Mouse (Mus musculus) neural tube, embryonic 15.5 days (tissue): ENCODE results near the gene Rgs6. TPM values are rescaled to one million over a fixed set of nuclear protein-coding genes. Genes with fewer than 3 reads are reported as not detected.

Source experiments
- ATAC-seq: fragments of 200-750 bp; cut with Nextera tagmentation; 2 replicates; pipeline ENCODE4 v1.8.0; 2017; ENCODE audit warnings: mild to moderate bottlenecking, moderate TSS enrichment, moderate library complexity; ENCODE audit not compliant: low FRiP score
- H3K27ac ChIP-seq: fragments of 300-500 bp; sonication (generic); replicated peaks from 2 replicates; pipeline ENCODE4 v1.5.1; 2015; ENCODE audit warnings: mild to moderate bottlenecking, inconsistent platforms
- H3K27me3 ChIP-seq: fragments of 300-500 bp; sonication (generic); replicated peaks from 2 replicates; pipeline ENCODE4 v1.6.1; 2015; ENCODE audit warnings: inconsistent platforms
- H3K36me3 ChIP-seq: fragments of 300-500 bp; sonication (generic); 2 replicates; pipeline ENCODE4 v1.6.1; 2015; ENCODE audit warnings: inconsistent platforms
- H3K4me1 ChIP-seq: fragments of 300-500 bp; sonication (generic); 2 replicates; pipeline ENCODE4 v1.6.1; 2015; ENCODE audit warnings: inconsistent platforms
- H3K4me2 ChIP-seq: fragments of 300-500 bp; sonication (generic); 2 replicates; pipeline ENCODE4 v1.6.1; 2015; ENCODE audit warnings: inconsistent platforms, mild to moderate bottlenecking, moderate library complexity
- H3K4me3 ChIP-seq: fragments of 300-500 bp; sonication (generic); replicated peaks from 2 replicates; pipeline ENCODE4 v1.5.1; 2015; ENCODE audit warnings: mild to moderate bottlenecking, inconsistent platforms
- H3K9ac ChIP-seq: fragments of 300-500 bp; sonication (generic); replicated peaks from 2 replicates; pipeline ENCODE4 v1.6.1; 2015; ENCODE audit warnings: mild to moderate bottlenecking, inconsistent platforms
- H3K9me3 ChIP-seq: fragments of 300-500 bp; sonication (generic); replicated peaks from 2 replicates; pipeline ENCODE4 v1.6.1; 2016; ENCODE audit warnings: inconsistent platforms
- WGBS: fragments of 180-500 bp; shearing (Covaris S2); methylation state at CpG from one replicate; pipeline ENCODE4 v1.1.7; 2015; ENCODE audit warnings: mixed read lengths; 5-methylcytosine and 5-hydroxymethylcytosine counted together
- polyA plus RNA-seq: library from polyadenylated mRNA; unstranded; fragments of >200 nt; fragmentation: Nextera tagmentation; extraction: Ambion mirVana; gene quantifications from 2 replicates; pipeline ENCODE4 v1.2.1, GENCODE M21; 2015

Gene Rgs6
- polyA plus RNA-seq, 1 experiment from 2014 or later, result 7.1 TPM

DNA sequence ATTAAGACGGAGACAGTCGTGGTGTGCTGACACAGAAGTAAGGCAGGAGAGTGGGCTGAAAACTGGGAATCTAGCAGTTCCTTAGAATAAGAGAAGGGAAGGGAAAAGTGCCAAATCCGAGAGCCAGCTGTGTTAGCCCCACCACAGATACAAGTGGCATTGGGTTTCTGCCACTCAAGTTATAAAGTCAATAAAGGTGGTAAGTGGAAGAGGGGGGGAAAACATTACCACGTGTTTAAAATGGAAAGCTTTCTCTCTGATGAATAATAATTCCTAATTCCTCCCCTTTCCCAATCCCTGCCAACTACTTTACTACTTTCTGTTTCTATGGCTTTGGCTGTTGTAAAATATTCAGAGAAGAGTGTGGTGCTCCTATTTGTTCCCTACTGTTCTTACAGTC lies 352.4 kb downstream of the Rgs6 start:
- Histone ChIP-seq H3K36me3 (no peaks in the 10 kb centered on the region), H3K4me3 (no peak overlapping the region), H3K27me3 (no peaks in the 10 kb centered on the region), H3K9ac (no peak overlapping the region), H3K4me1 (no peaks in the 10 kb centered on the region), H3K4me2 (no peak overlapping the region), H3K9me3 (no peaks in the 10 kb centered on the region), H3K27ac (no peak overlapping the region)
- no peak for ATAC-seq
- WGBS, result 75% methylated on average over 4 of the region's 4 CpGs

DNA sequence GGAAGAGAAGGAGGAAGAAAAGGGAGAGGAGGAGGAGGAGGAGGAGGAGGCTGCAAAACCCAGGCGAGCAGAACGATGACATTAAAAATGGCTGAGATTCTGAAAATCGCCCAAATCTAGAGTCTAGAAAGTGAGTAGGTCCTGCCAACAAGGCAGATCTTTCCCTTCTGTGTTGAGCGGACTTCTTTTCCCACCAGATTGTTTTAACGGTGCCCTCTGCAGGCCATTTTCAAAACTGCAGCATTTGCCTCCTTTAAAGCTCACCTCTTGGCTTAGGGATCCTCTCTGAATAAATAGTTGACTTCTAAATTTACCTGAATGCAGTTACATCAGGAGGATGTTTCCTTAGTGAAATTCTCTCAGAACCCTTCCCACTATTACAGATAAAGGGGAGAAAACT lies 358.4 kb downstream of the Rgs6 start:
- 25% methylated on average over 5 of the region's 5 CpGs for WGBS
- no peak; the same call in 1 of the 2 replicates for ATAC-seq
- no peaks in the 10 kb centered on the region for H3K36me3 ChIP-seq
- H3K4me2 ChIP-seq, result peak overlapping the region; percentile 22; the same call in 1 of the 2 replicates
- no peaks in the 10 kb centered on the region for H3K9me3 ChIP-seq
- H3K27ac ChIP-seq, result no peak overlapping the region
- H3K9ac ChIP-seq, result no peak overlapping the region
- no peak overlapping the region for H3K4me3 ChIP-seq
- no peaks in the 10 kb centered on the region for H3K27me3 ChIP-seq
- H3K4me1 ChIP-seq, result no peaks in the 10 kb centered on the region

DNA sequence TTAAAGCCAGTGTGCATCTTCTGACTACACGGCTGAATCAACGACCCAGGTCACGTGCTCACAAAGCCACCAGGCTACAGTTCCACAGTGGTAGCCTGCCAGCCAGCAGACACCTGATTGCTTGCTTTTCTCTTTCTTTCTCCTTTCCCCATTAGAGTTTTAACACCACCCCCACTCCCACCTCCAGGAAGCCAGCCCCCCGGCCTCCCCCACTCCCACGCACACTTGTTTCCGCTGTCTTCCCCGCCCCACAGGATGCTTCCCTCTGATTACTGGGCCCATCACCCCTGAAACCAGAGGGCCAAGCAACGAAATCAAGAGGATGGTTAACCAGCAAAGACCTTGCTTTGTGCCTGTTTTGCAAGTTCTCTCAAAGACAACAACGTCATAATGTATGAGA lies 373.0 kb downstream of the Rgs6 start:
- H3K4me2 ChIP-seq, result no peak overlapping the region
- H3K27me3 ChIP-seq, result no peaks in the 10 kb centered on the region
- H3K4me1 ChIP-seq, result no peaks in the 10 kb centered on the region
- no peak for ATAC-seq
- H3K4me3 ChIP-seq, result no peak overlapping the region
- H3K27ac ChIP-seq, result no peak overlapping the region
- H3K36me3 ChIP-seq, result no peaks in the 10 kb centered on the region
- WGBS, result 79% methylated on average over 9 of the region's 9 CpGs
- no peak overlapping the region for H3K9ac ChIP-seq
- H3K9me3 ChIP-seq, result no peaks in the 10 kb centered on the region

DNA sequence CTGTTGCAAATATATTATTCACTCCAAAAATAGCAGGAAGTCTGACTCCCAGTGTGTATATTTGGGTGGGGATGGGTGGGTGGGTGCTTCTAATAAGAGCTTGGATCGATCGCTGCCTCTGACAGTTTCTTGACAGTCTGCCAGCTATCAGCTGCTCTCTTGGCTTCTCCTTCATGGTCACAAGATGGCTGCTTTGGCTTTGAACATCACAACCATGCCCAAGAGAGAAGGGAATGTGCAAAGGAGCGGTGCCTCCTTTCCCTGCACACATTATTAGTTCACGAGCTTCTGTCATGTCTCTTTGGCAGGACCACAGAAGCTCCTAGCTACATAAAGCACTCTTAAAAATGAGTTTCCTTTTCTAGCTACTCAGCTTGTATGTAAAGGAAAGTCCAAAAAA lies 373.8 kb downstream of the Rgs6 start:
- no peaks in the 10 kb centered on the region for H3K36me3 ChIP-seq
- H3K27me3 ChIP-seq, result no peaks in the 10 kb centered on the region
- H3K9ac ChIP-seq, result no peak overlapping the region
- no peaks in the 10 kb centered on the region for H3K4me1 ChIP-seq
- H3K27ac ChIP-seq, result no peak overlapping the region
- H3K4me3 ChIP-seq, result no peak overlapping the region
- no peak overlapping the region for H3K4me2 ChIP-seq
- ATAC-seq, result no peak
- no peaks in the 10 kb centered on the region for H3K9me3 ChIP-seq
- WGBS, result 65% methylated on average over 4 of the region's 4 CpGs

DNA sequence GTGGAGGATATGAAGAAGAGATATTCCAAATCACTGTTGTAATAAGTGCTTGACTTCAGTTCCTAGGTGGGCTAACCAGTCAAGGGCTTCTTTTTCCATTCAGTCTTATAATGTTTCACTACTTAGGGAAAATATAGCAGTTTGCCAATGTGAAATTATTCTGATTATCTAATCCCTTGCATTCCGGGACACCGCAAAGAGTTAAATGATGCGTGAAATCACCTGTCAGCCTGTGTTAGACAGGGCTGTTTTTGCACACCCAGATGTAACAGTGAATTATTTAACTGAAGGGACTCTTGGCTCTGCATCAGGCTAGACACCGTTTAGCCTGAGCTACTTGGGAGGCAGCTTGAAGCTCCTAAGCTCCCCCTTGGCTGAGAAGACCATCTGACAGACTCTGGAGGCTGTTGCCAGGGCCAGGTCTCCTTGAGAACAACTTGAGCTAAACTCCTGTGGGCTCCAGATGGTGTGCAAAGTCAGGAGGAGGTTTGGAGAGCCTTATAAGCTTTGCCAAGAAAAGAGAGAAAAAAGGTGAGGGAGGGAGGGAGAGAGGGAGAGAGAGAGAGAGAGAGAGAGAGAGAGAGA lies 382.5 kb downstream of the Rgs6 start:
- no peak overlapping the region for H3K27ac ChIP-seq
- H3K9ac ChIP-seq, result no peak overlapping the region
- no peaks in the 10 kb centered on the region for H3K9me3 ChIP-seq
- no peaks in the 10 kb centered on the region for H3K4me1 ChIP-seq
- no peaks in the 10 kb centered on the region for H3K36me3 ChIP-seq
- no peaks in the 10 kb centered on the region for H3K27me3 ChIP-seq
- H3K4me2 ChIP-seq, result no peak overlapping the region
- ATAC-seq, result no peak
- 49% methylated on average over 4 of the region's 4 CpGs for WGBS
- H3K4me3 ChIP-seq, result no peak overlapping the region

- 71% methylated on average over 1 of the region's 1 CpGs for WGBS
- Histone ChIP-seq H3K27ac (no peak overlapping the region), H3K4me2 (no peak overlapping the region), H3K36me3 (no peaks in the 10 kb centered on the region), H3K27me3 (no peaks in the 10 kb centered on the region), H3K4me3 (no peak overlapping the region), H3K9me3 (no peaks in the 10 kb centered on the region), H3K4me1 (no peaks in the 10 kb centered on the region), H3K9ac (no peak overlapping the region)
- ATAC-seq, result no peak
Measured at GRCm38 (mm10) chr12:82971176-82971575, 383.1 kb downstream of the Rgs6 start.

- H3K4me1 ChIP-seq, result no peaks in the 10 kb centered on the region
- H3K9ac ChIP-seq, result no peak overlapping the region
- H3K9me3 ChIP-seq, result no peaks in the 10 kb centered on the region
- no peak overlapping the region for H3K4me3 ChIP-seq
- H3K4me2 ChIP-seq, result no peak overlapping the region
- H3K27ac ChIP-seq, result no peak overlapping the region
- H3K36me3 ChIP-seq, result no peaks in the 10 kb centered on the region
- H3K27me3 ChIP-seq, result no peaks in the 10 kb centered on the region
- no peak for ATAC-seq
Measured at GRCm38 (mm10) chr12:82972661-82973060, 384.6 kb downstream of the Rgs6 start.

- H3K4me3 ChIP-seq, result no peak overlapping the region
- no peak overlapping the region for H3K4me2 ChIP-seq
- no peaks in the 10 kb centered on the region for H3K4me1 ChIP-seq
- no peak overlapping the region for H3K27ac ChIP-seq
- H3K9me3 ChIP-seq, result no peaks in the 10 kb centered on the region
- no peak overlapping the region for H3K9ac ChIP-seq
- H3K36me3 ChIP-seq, result no peaks in the 10 kb centered on the region
- WGBS, result 100% methylated on average over 3 of the region's 3 CpGs
- H3K27me3 ChIP-seq, result no peaks in the 10 kb centered on the region
- ATAC-seq, result no peak
Measured at GRCm38 (mm10) chr12:82973771-82974170, 385.7 kb downstream of the Rgs6 start.

- Histone ChIP-seq H3K9ac (no peak overlapping the region), H3K27me3 (no peaks in the 10 kb centered on the region), H3K4me1 (no peaks in the 10 kb centered on the region), H3K4me2 (no peak overlapping the region), H3K4me3 (no peak overlapping the region), H3K9me3 (no peaks in the 10 kb centered on the region), H3K36me3 (no peaks in the 10 kb centered on the region), H3K27ac (no peak overlapping the region)
- no peak for ATAC-seq
- WGBS, result 79% methylated on average over 3 of the region's 3 CpGs
Measured at GRCm38 (mm10) chr12:82978275-82978674, 390.2 kb downstream of the Rgs6 start.

DNA sequence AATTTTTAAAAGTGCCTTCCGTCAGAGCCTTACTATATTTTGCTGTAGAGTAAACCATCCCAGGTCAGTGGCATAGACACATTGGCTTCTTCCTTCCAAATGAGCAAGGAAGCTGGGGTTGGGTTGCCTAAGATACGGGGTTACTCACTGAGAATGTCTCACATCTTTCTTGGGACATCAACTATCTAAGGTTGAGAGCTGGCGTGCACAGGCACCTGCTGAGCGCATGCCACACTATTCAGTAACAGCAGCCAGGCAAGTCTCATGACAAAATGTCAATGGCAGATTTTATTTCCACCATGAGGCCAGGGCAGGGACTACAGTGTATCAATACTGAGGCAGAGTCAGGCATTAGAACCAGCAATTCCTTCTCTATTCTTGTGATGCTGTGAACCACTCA lies 394.6 kb downstream of the Rgs6 start:
- Histone ChIP-seq H3K27ac (no peak overlapping the region), H3K36me3 (no peaks in the 10 kb centered on the region), H3K4me1 (no peaks in the 10 kb centered on the region), H3K4me3 (no peak overlapping the region), H3K9ac (no peak overlapping the region), H3K4me2 (no peak overlapping the region), H3K27me3 (no peaks in the 10 kb centered on the region), H3K9me3 (no peaks in the 10 kb centered on the region)
- no peak for ATAC-seq
- 89% methylated on average over 4 of the region's 4 CpGs for WGBS

- Histone ChIP-seq H3K27me3 (no peaks in the 10 kb centered on the region), H3K4me1 (no peaks in the 10 kb centered on the region), H3K4me3 (no peak overlapping the region), H3K27ac (no peak overlapping the region), H3K36me3 (no peaks in the 10 kb centered on the region), H3K4me2 (no peak overlapping the region), H3K9me3 (no peaks in the 10 kb centered on the region), H3K9ac (no peak overlapping the region)
- 68% methylated on average over 8 of the region's 8 CpGs for WGBS
- no peak for ATAC-seq
Measured at GRCm38 (mm10) chr12:82985300-82985699, 397.2 kb downstream of the Rgs6 start.

- no peak overlapping the region for H3K4me3 ChIP-seq
- H3K27me3 ChIP-seq, result no peaks in the 10 kb centered on the region
- H3K9me3 ChIP-seq, result no peaks in the 10 kb centered on the region
- no peaks in the 10 kb centered on the region for H3K4me1 ChIP-seq
- H3K27ac ChIP-seq, result no peak overlapping the region
- no peak overlapping the region for H3K4me2 ChIP-seq
- H3K9ac ChIP-seq, result no peak overlapping the region
- ATAC-seq, result no peak
- no peaks in the 10 kb centered on the region for H3K36me3 ChIP-seq
- 87% methylated on average over 1 of the region's 1 CpGs for WGBS
Measured at GRCm38 (mm10) chr12:82987661-82988060, 399.6 kb downstream of the Rgs6 start.

DNA sequence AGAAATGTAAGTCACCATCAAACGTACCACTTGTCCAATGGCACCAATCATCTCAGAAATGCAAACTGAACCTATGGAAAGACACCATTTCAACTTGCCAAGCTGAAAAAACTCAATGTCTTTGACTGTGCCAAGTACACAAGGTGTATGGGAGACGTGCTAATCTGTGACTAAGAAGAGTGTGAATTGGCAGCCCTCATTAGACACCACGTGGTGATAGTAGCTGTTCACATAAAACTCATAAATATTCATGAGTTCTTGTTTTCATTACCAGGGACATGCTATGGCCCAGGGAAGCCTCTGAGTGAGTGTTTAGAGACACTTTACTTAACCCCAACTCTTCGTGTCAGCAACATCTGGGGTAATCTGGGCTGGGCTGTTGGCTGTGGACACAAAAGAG lies 405.8 kb downstream of the Rgs6 start:
- Histone ChIP-seq H3K27ac (no peak overlapping the region), H3K4me3 (no peak overlapping the region)

More for the DNA sequence above, 405.8 kb downstream of the Rgs6 start:
- WGBS, result 26% methylated on average over 4 of the region's 4 CpGs
- ATAC-seq, result no peak
- Histone ChIP-seq H3K27me3 (no peaks in the 10 kb centered on the region), H3K4me1 (no peaks in the 10 kb centered on the region), H3K4me2 (no peak overlapping the region), H3K9ac (no peak overlapping the region), H3K36me3 (no peaks in the 10 kb centered on the region), H3K9me3 (no peaks in the 10 kb centered on the region)
